Mouse (Mus musculus) midbrain, embryonic 14.5 days (tissue): ENCODE measurements at regions not wholly inside any gene's neighbourhood (a gene's known extent, or its start where the extent isn't known, plus 50 kb on each side); places are given as distances from the start of the nearest gene placed in this dataset.
A peak's percentile ranks its signal among the peaks of the same experiment; 100 is the strongest.
"Not testable (repeated sequence)": the region's sequence is repeated elsewhere in the genome, so short reads cannot be mapped to it uniquely, and the experiment has no call there.

ENCODE experiments used
- ATAC-seq: fragments of 200-750 bp; cut with Nextera tagmentation; 2 replicates; pipeline ENCODE4 v1.8.0; 2017; ENCODE audit warnings: moderate number of reproducible peaks, moderate library complexity; ENCODE audit not compliant: low FRiP score, low TSS enrichment
- DNase-seq: peaks from one replicate; pipeline ENCODE4 v3.0.0-alpha.2; 2015
- H3K27ac ChIP-seq: fragments of 300-500 bp; sonication (generic); replicated peaks from 2 replicates; pipeline ENCODE4 v1.5.1; 2014; ENCODE audit warnings: mild to moderate bottlenecking, low read depth, low read length, moderate library complexity
- H3K27me3 ChIP-seq: fragments of 300-500 bp; sonication (generic); 2 replicates; pipeline ENCODE4 v1.6.1; 2014; ENCODE audit warnings: low read length, control low read depth, mixed read lengths; ENCODE audit not compliant: control insufficient read depth, insufficient read depth
- H3K36me3 ChIP-seq: fragments of 300-500 bp; sonication (generic); 2 replicates; pipeline ENCODE4 v1.6.1; 2014; ENCODE audit warnings: low read length, control low read depth; ENCODE audit not compliant: control insufficient read depth, insufficient read depth
- H3K4me1 ChIP-seq: fragments of 300-500 bp; sonication (generic); 2 replicates; pipeline ENCODE4 v1.6.1; 2014; ENCODE audit warnings: mild to moderate bottlenecking, antibody characterized with exemption, low read length, control low read depth; ENCODE audit not compliant: control insufficient read depth, insufficient read depth
- H3K4me2 ChIP-seq: fragments of 300-500 bp; sonication (generic); 2 replicates; pipeline ENCODE4 v1.6.1; 2014; ENCODE audit warnings: mild to moderate bottlenecking, low read length, moderate library complexity
- H3K4me3 ChIP-seq: fragments of 300-500 bp; sonication (generic); replicated peaks from 2 replicates; pipeline ENCODE4 v1.5.1; 2014; ENCODE audit warnings: low read depth, low read length
- H3K9ac ChIP-seq: fragments of 300-500 bp; sonication (generic); replicated peaks from 2 replicates; pipeline ENCODE4 v1.6.1; 2014; ENCODE audit warnings: mild to moderate bottlenecking, low read length, moderate library complexity
- H3K9me3 ChIP-seq: fragments of 300-500 bp; sonication (generic); 2 replicates; pipeline ENCODE4 v1.6.1; 2016; ENCODE audit warnings: low read length, control low read depth, mixed read lengths; ENCODE audit not compliant: control insufficient read depth
- WGBS: fragments of 180-500 bp; shearing (Covaris S2); extraction: QIAGEN DNeasy Blood & Tissue Kit; methylation state at CpG from one replicate; pipeline ENCODE4 v1.1.7; 2014; 5-methylcytosine and 5-hydroxymethylcytosine counted together

- no peak for ATAC-seq
- no peaks in the 10 kb centered on the region for H3K9me3 ChIP-seq
- no peaks in the 10 kb centered on the region for H3K36me3 ChIP-seq
- DNase-seq: no peak
- no peak overlapping the region for H3K4me3 ChIP-seq
- no peaks in the 10 kb centered on the region for H3K27me3 ChIP-seq
- H3K4me1 ChIP-seq: no peaks in the 10 kb centered on the region
- no peak overlapping the region for H3K9ac ChIP-seq
- no peak overlapping the region for H3K27ac ChIP-seq
- no peak overlapping the region for H3K4me2 ChIP-seq
Measured at GRCm38 (mm10) chr1:94969543-94969942, 343.9 kb upstream of the Fam174a start.

GRCm38 (mm10) chr1:94970103-94970759 lies 343.2 kb upstream of the Fam174a start:
- Histone ChIP-seq H3K9ac (no peak overlapping the region), H3K27me3 (no peaks in the 10 kb centered on the region), H3K9me3 (no peaks in the 10 kb centered on the region), H3K4me2 (no peak overlapping the region), H3K36me3 (no peaks in the 10 kb centered on the region), H3K4me3 (no peak overlapping the region), H3K4me1 (no peaks in the 10 kb centered on the region), H3K27ac (no peak overlapping the region)
- DNase-seq (peak; percentile 18), ATAC-seq (no peak)
- WGBS: 66% methylated on average over 3 of the region's 3 CpGs

GRCm38 (mm10) chr1:94993338-94993737 lies 320.1 kb upstream of the Fam174a start:
- Histone ChIP-seq H3K4me2 (no peak overlapping the region), H3K4me3 (no peak overlapping the region), H3K9ac (no peak overlapping the region), H3K27ac (no peak overlapping the region), H3K27me3 (no peaks in the 10 kb centered on the region), H3K36me3 (no peaks in the 10 kb centered on the region), H3K4me1 (no peaks in the 10 kb centered on the region), H3K9me3 (no peaks in the 10 kb centered on the region)
- WGBS: 18% methylated on average over 1 of the region's 1 CpGs
- ATAC-seq (no peak), DNase-seq (no peak)

GRCm38 (mm10) chr1:95003900-95004299 lies 309.5 kb upstream of the Fam174a start:
- Histone ChIP-seq H3K36me3 (no peaks in the 10 kb centered on the region), H3K9me3 (no peaks in the 10 kb centered on the region), H3K4me3 (no peak overlapping the region), H3K9ac (no peak overlapping the region), H3K27ac (no peak overlapping the region), H3K27me3 (no peaks in the 10 kb centered on the region), H3K4me2 (no peak overlapping the region), H3K4me1 (no peaks in the 10 kb centered on the region)
- ATAC-seq (no peak), DNase-seq (no peak)
- WGBS: 93% methylated on average over 4 of the region's 4 CpGs

GRCm38 (mm10) chr1:95030579-95030978 lies 282.8 kb upstream of the Fam174a start:
- Histone ChIP-seq H3K4me2 (no peak overlapping the region), H3K9me3 (no peaks in the 10 kb centered on the region), H3K36me3 (no peaks in the 10 kb centered on the region), H3K4me3 (no peak overlapping the region), H3K27me3 (no peaks in the 10 kb centered on the region), H3K27ac (no peak overlapping the region), H3K9ac (no peak overlapping the region), H3K4me1 (no peaks in the 10 kb centered on the region)
- 91% methylated on average over 3 of the region's 3 CpGs for WGBS
- DNase-seq (no peak), ATAC-seq (no peak)

- H3K9ac ChIP-seq, H3K27ac ChIP-seq, H3K27me3 ChIP-seq, H3K36me3 ChIP-seq, H3K4me3 ChIP-seq, ATAC-seq, H3K4me1 ChIP-seq, H3K9me3 ChIP-seq, H3K4me2 ChIP-seq: not testable (repeated sequence)
- DNase-seq: peak; percentile 6
- WGBS: 25% methylated on average over 1 of the region's 1 CpGs
Measured at GRCm38 (mm10) chr1:95033661-95034414, 279.6 kb upstream of the Fam174a start.

GRCm38 (mm10) chr1:95038411-95038810 lies 275.0 kb upstream of the Fam174a start:
- no peak overlapping the region for H3K9ac ChIP-seq
- WGBS: 88% methylated on average over 2 of the region's 2 CpGs
- H3K27ac ChIP-seq: no peak overlapping the region
- no peak overlapping the region for H3K4me3 ChIP-seq
- no peaks in the 10 kb centered on the region for H3K27me3 ChIP-seq
- DNase-seq (no peak), ATAC-seq (no peak)
- no peak overlapping the region for H3K4me2 ChIP-seq
- no peaks in the 10 kb centered on the region for H3K9me3 ChIP-seq
- H3K36me3 ChIP-seq: no peaks in the 10 kb centered on the region
- H3K4me1 ChIP-seq: no peaks in the 10 kb centered on the region

- Histone ChIP-seq H3K27me3 (no peaks in the 10 kb centered on the region), H3K36me3 (no peaks in the 10 kb centered on the region), H3K27ac (no peak overlapping the region), H3K9ac (no peak overlapping the region), H3K4me2 (no peak overlapping the region), H3K9me3 (no peaks in the 10 kb centered on the region), H3K4me3 (no peak overlapping the region), H3K4me1 (no peaks in the 10 kb centered on the region)
- no peak for DNase-seq
- 81% methylated on average over 2 of the region's 2 CpGs for WGBS
- ATAC-seq: no peak
Measured at GRCm38 (mm10) chr1:95040332-95040731, 273.1 kb upstream of the Fam174a start.

GRCm38 (mm10) chr1:95043355-95043754 lies 270.1 kb upstream of the Fam174a start:
- ATAC-seq (no peak), DNase-seq (no peak)
- H3K4me2 ChIP-seq: no peak overlapping the region
- H3K9me3 ChIP-seq: no peaks in the 10 kb centered on the region
- H3K4me3 ChIP-seq: no peak overlapping the region
- H3K4me1 ChIP-seq: no peaks in the 10 kb centered on the region
- H3K27ac ChIP-seq: no peak overlapping the region
- no peaks in the 10 kb centered on the region for H3K36me3 ChIP-seq
- no peaks in the 10 kb centered on the region for H3K27me3 ChIP-seq
- H3K9ac ChIP-seq: no peak overlapping the region
